Mouse (Mus musculus) MEL (cell line): ENCODE results near the gene Tmem102. TPM values are rescaled to one million over a fixed set of nuclear protein-coding genes. Genes with fewer than 3 reads are reported as not detected.
A peak's percentile ranks its signal among the peaks of the same experiment; 100 is the strongest.

ENCODE experiments used
- DNase-seq: peaks from one replicate; pipeline ENCODE4 v3.0.0; 2011; ENCODE audit warnings: low read depth, low spot score
- H3K27ac ChIP-seq: 2 replicates; pipeline ENCODE4 v1.5.1; 2012; ENCODE audit warnings: low read depth, mild to moderate bottlenecking, control low read depth, low read length, moderate library complexity; ENCODE audit not compliant: control insufficient read depth
- H3K27me3 ChIP-seq, 2 experiments: fragments of 150-350 bp in 1 of 2; sonication (generic) in 1 of 2; 2 replicates each; pipeline ENCODE4 v1.6.1; 2012; ENCODE audit warnings: low read length in 2 of 2, mild to moderate bottlenecking in 2 of 2, improper control_type of control experiment in 1 of 2, moderate library complexity in 1 of 2; ENCODE audit not compliant: insufficient read depth in 2 of 2, control insufficient read depth in 1 of 2
- H3K36me3 ChIP-seq, 2 experiments: 2 replicates each; pipeline ENCODE4 v1.6.1; 2012 to 2014; ENCODE audit warnings: low read length in 2 of 2, improper control_type of control experiment in 1 of 2, inconsistent platforms in 1 of 2, mild to moderate bottlenecking in 1 of 2; ENCODE audit not compliant: insufficient read depth in 2 of 2, control insufficient read depth in 1 of 2
- H3K4me1 ChIP-seq, 2 experiments: fragments of 150-350 bp in 1 of 2; sonication (generic) in 1 of 2; 2 replicates each; pipeline ENCODE4 v1.6.1; 2012; ENCODE audit warnings: low read length in 2 of 2, improper control_type of control experiment in 1 of 2, mild to moderate bottlenecking in 1 of 2; ENCODE audit not compliant: insufficient read depth in 2 of 2, control insufficient read depth in 1 of 2
- H3K4me3 ChIP-seq, 2 experiments: fragments of 150-350 bp in 1 of 2; sonication (generic) in 1 of 2; 2 replicates each; pipeline ENCODE4 v1.5.1; 2012; ENCODE audit warnings: low read depth in 2 of 2, low read length in 2 of 2, mild to moderate bottlenecking in 2 of 2, moderate library complexity in 2 of 2, control low read depth in 1 of 2, improper control_type of control experiment in 1 of 2; ENCODE audit not compliant: control insufficient read depth in 1 of 2, insufficient read depth in 1 of 2
- H3K79me2 ChIP-seq: 2 replicates; pipeline ENCODE4 v1.6.1; 2012; ENCODE audit warnings: mild to moderate bottlenecking, low read length, moderate library complexity; ENCODE audit not compliant: control insufficient read depth, poor library complexity, insufficient read depth
- H3K9ac ChIP-seq: 2 replicates; pipeline ENCODE4 v1.6.1; 2012; ENCODE audit warnings: low read depth, mild to moderate bottlenecking, control low read depth, low read length, moderate library complexity; ENCODE audit not compliant: control insufficient read depth, poor library complexity, severe bottlenecking
- H3K9me3 ChIP-seq: fragments of 150-350 bp; sonication (generic); replicated peaks from 2 replicates; pipeline ENCODE4 v1.6.1; 2012; ENCODE audit warnings: mild to moderate bottlenecking, low read length, improper control_type of control experiment, moderate library complexity; ENCODE audit not compliant: insufficient read depth
- BHLHE40 ChIP-seq: IDR thresholded peaks from 2 replicates; pipeline ENCODE4 v1.6.1; 2012; ENCODE audit warnings: low read depth, mild to moderate bottlenecking, inconsistent platforms, low read length, improper control_type of control experiment, borderline replicate concordance
- CHD1 ChIP-seq: IDR thresholded peaks from 2 replicates; pipeline ENCODE4 v1.6.1; 2012; ENCODE audit warnings: low read depth, mild to moderate bottlenecking, inconsistent platforms, low read length, improper control_type of control experiment
- CTCF ChIP-seq, 3 experiments: IDR thresholded peaks in 2 of 3; conservative IDR thresholded peaks in 1 of 3; 2 replicates each; pipeline ENCODE4 v1.5.1; 2011 to 2012; ENCODE audit warnings: low read length in 3 of 3, low read depth in 2 of 3, mild to moderate bottlenecking in 2 of 3, improper control_type of control experiment in 1 of 3, inconsistent platforms in 1 of 3, mixed read lengths in 1 of 3, moderate library complexity in 1 of 3; ENCODE audit not compliant: control insufficient read depth in 1 of 3, insufficient read depth in 1 of 3, poor library complexity in 1 of 3, severe bottlenecking in 1 of 3
- E2F4 ChIP-seq: IDR thresholded peaks from 2 replicates; pipeline ENCODE4 v1.6.1; 2011; ENCODE audit warnings: low read depth, low read length, improper control_type of control experiment, borderline replicate concordance
- ELF1 ChIP-seq: IDR thresholded peaks from 2 replicates; pipeline ENCODE4 v1.6.1; 2014; ENCODE audit warnings: low read depth, mild to moderate bottlenecking, inconsistent platforms, low read length, improper control_type of control experiment, moderate library complexity
- GABPA ChIP-seq: IDR thresholded peaks from 2 replicates; pipeline ENCODE4 v1.6.1; 2012; ENCODE audit warnings: low read depth, mild to moderate bottlenecking, inconsistent platforms, low read length, improper control_type of control experiment, moderate library complexity
- MAFK ChIP-seq: IDR thresholded peaks from 2 replicates; pipeline ENCODE4 v1.6.1; 2011; ENCODE audit warnings: low read depth, mild to moderate bottlenecking, low read length, improper control_type of control experiment, borderline replicate concordance
- MAX ChIP-seq: IDR thresholded peaks from 2 replicates; pipeline ENCODE4 v1.6.1; 2011; ENCODE audit warnings: low read length, improper control_type of control experiment
- MEF2A ChIP-seq: IDR thresholded peaks from 2 replicates; pipeline ENCODE4 v1.6.1; 2014; ENCODE audit warnings: low read depth, mild to moderate bottlenecking, inconsistent platforms, low read length, improper control_type of control experiment; ENCODE audit not compliant: poor library complexity, insufficient replicate concordance, severe bottlenecking; ENCODE audit errors: extremely low read depth
- MXI1 ChIP-seq: IDR thresholded peaks from 2 replicates; pipeline ENCODE4 v1.6.1; 2011; ENCODE audit warnings: mild to moderate bottlenecking, low read depth, low read length, improper control_type of control experiment
- MYC ChIP-seq: IDR thresholded peaks from 2 replicates; pipeline ENCODE4 v1.6.1; 2011; ENCODE audit warnings: low read depth, mild to moderate bottlenecking, low read length, improper control_type of control experiment, moderate library complexity
- NRF1 ChIP-seq: IDR thresholded peaks from 2 replicates; pipeline ENCODE4 v1.6.1; 2014; ENCODE audit warnings: low read depth, mild to moderate bottlenecking, inconsistent platforms, low read length, improper control_type of control experiment, moderate library complexity; ENCODE audit not compliant: poor library complexity, insufficient read depth, severe bottlenecking
- TBP ChIP-seq: IDR thresholded peaks from 2 replicates; pipeline ENCODE4 v1.8.0; 2011; ENCODE audit warnings: low read depth, low read length, improper control_type of control experiment
- TCF12 ChIP-seq: IDR thresholded peaks from 2 replicates; pipeline ENCODE4 v1.6.1; 2014; ENCODE audit warnings: low read depth, mild to moderate bottlenecking, inconsistent platforms, low read length, improper control_type of control experiment, moderate library complexity
- UBTF ChIP-seq: IDR thresholded peaks from 2 replicates; pipeline ENCODE4 v1.6.1; 2012; ENCODE audit warnings: low read depth, mild to moderate bottlenecking, inconsistent platforms, low read length, improper control_type of control experiment, moderate library complexity, borderline replicate concordance; ENCODE audit not compliant: insufficient read depth
- USF1 ChIP-seq: IDR thresholded peaks from 2 replicates; pipeline ENCODE4 v1.6.1; 2014; ENCODE audit warnings: low read depth, mild to moderate bottlenecking, inconsistent platforms, low read length, improper control_type of control experiment, moderate library complexity
- USF2 ChIP-seq, 2 experiments: IDR thresholded peaks; 2 replicates each; pipeline ENCODE4 v1.6.1; 2011 to 2012; ENCODE audit warnings: improper control_type of control experiment in 2 of 2, low read length in 2 of 2, borderline replicate concordance in 1 of 2, inconsistent platforms in 1 of 2, low read depth in 1 of 2, mild to moderate bottlenecking in 1 of 2; ENCODE audit not compliant: insufficient read depth in 1 of 2
- ZKSCAN1 ChIP-seq: IDR thresholded peaks from 2 replicates; pipeline ENCODE4 v1.6.1; 2012; ENCODE audit warnings: low read depth, mild to moderate bottlenecking, inconsistent platforms, low read length, improper control_type of control experiment, moderate library complexity
- ZMIZ1 ChIP-seq: IDR thresholded peaks from 2 replicates; pipeline ENCODE4 v1.6.1; 2012; ENCODE audit warnings: low read depth, mild to moderate bottlenecking, inconsistent platforms, low read length, improper control_type of control experiment, moderate library complexity
- ZNF384 ChIP-seq: IDR thresholded peaks from 2 replicates; pipeline ENCODE4 v1.6.1; 2012; ENCODE audit warnings: low read depth, mild to moderate bottlenecking, inconsistent platforms, low read length, improper control_type of control experiment
- polyA plus RNA-seq, 2 experiments: library from polyadenylated mRNA; stranded (reverse) in 1 of 2; unstranded in 1 of 2; fragments of >175 nt in 1 of 2; fragments of >200 nt in 1 of 2; gene quantifications; 2 replicates each; pipeline versions ENCODE4 v1.2.1 to v1.2.4; 2012; ENCODE audit warnings: low replicate concordance in 2 of 2, low read depth in 1 of 2; ENCODE audit not compliant: insufficient read length in 2 of 2, insufficient read depth in 1 of 2, missing spikeins in 1 of 2
- total RNA-seq: library from RNA; depleted of rRNA; stranded (reverse); fragments of 300-350 nt; gene quantifications from 2 replicates; pipeline ENCODE4 v1.2.3, GENCODE M21; 2012; rRNA removed

The Tmem102 gene
- total RNA-seq (0.29 and 0.31 TPM in 2 replicates), polyA plus RNA-seq (1 to 10 TPM in 1 of 2 experiments, not detected in 1; 2.4 TPM)

DNA sequence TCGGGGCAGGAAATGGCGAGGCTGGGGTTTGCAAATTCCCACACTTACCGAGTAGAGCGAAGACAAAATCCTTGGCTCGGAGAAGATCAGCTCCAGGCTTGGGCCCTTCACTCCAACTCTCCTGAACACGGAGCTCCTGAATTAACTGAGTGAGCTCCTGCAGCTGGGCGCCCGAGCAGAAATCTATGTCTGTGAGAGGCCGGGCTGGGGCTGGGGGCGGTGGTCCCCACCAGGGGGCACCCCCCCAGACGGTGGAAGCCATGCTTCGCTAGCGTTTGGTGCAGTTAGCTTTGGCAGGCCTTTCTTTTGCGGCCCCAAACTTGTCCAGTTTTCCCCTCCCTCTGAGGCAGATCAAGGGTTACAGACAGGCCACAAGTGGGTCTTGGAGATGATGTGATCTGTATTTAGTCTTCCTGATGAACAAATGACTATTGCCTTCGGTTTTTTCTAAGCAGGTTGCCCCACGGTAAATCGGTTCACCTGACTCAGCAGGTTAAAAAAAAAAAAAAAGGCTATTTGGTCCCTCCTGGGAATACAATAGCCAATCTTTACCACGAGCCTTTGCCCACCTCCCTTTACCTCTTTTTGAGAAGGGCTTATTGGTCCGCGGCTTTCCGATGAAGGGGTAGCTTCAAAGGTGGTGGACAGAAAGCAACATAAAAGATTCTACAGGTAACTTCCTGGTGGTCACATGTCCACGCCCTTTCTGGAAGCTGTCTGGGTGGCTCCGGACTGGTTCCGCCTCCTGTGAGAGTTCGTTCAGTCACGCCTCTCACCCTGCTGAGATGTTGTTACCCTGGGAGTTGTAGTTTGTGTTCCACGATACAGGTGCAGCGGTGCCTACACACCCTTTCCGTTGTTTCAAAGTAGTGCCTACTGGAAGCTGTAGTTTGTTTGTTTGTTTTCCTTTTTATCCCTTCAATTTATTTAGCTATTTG lies at the start of gene Tmem102:
Gene Tmem102 (minus strand): TSS at position 653 of the 938 bp plus-strand sequence.
- H3K36me3 ChIP-seq, result no peaks in the 10 kb centered on the region; a peak in 1 of 4 replicates
- no peak within 1 kb of the TSS for H3K27ac ChIP-seq
- peak within 1 kb of the TSS; percentile 70 to 89 for H3K4me3 ChIP-seq
- TF ChIP-seq MXI1 (no peak), CHD1 (no peak), ELF1 (no peak), TCF12 (no peak), TBP (no peak), ZMIZ1 (no peak), MEF2A (no peak), ZNF384 (no peak), MAFK (no peak), CTCF (IDR thresholded peaks at IDR 0.05 in 2 of 3, conservative IDR thresholded peaks at IDR 0.05 in 1 of 3; ENCODE audit: control insufficient read depth in 1 of 3, insufficient read depth in 1 of 3, low read depth in 2 of 3, low read length in 3 of 3, poor library complexity in 1 of 3, severe bottlenecking in 1 of 3) (peak in 1 of 3 experiments; percentile 16; a peak in 1 of 6 replicates), USF1 (0 out of 2 replicates have a peak, but pooled peaks have one; percentile 34), NRF1 (no peak)
- H3K9me3 ChIP-seq, result no peaks in the 10 kb centered on the region
- peaks cover 3 to 11% of the 10 kb centered on the region in 2 experiments; a peak in 3 of 4 replicates for H3K4me1 ChIP-seq
- DNase-seq, result no peak
- peaks cover 8% of the 10 kb centered on the region; the same call in 1 of the 2 replicates for H3K79me2 ChIP-seq
- peak within 1 kb of the TSS; percentile 78; the same call in 1 of the 2 replicates for H3K9ac ChIP-seq
- H3K27me3 ChIP-seq, result peaks cover 0 to under 1% of the 10 kb centered on the region in 2 experiments; a peak in 2 of 4 replicates

DNA sequence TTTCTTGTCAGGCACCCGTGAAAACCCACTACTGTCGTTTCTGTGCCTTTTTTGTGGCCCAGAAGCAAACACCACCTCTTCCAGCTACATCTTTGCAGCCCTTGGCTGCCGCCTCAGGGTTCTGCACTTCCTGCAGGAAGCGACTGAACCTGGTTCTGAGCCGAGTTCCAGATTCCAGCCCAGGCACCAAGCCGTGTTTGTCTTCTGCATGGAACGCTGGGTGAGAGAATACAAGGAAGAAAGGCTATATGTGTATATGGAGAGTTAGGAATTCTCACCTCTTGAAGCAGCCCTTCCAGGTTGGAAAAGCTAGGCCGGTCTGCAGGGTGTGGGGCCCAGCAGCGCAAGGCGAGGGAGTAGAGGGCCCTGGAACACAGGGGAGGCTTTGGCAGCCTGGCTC lies 49.3 kb upstream of the Tmem102 start:
- Histone ChIP-seq H3K27ac (peak overlapping the region; percentile 75), H3K9me3 (no peaks in the 10 kb centered on the region), H3K9ac (no peak overlapping the region), H3K4me1 (peaks cover 7 to 21% of the 10 kb centered on the region in 2 experiments; a peak in 3 of 4 replicates), H3K36me3 (peaks cover 0 to 12% of the 10 kb centered on the region in 2 experiments; a peak in 2 of 4 replicates), H3K27me3 (no peaks in the 10 kb centered on the region), H3K79me2 (no peaks in the 10 kb centered on the region), H3K4me3 (no peak overlapping the region)
- TF ChIP-seq ELF1 (no peak), MEF2A (no peak), E2F4 (no peak), GABPA (no peak), UBTF (no peak), MAX (no peak), BHLHE40 (no peak), MXI1 (no peak), USF1 (no peak), ZKSCAN1 (no peak), USF2 (IDR thresholded peaks at IDR 0.05; ENCODE audit: borderline replicate concordance in 1 of 2, insufficient read depth in 1 of 2, low read depth in 1 of 2, low read length in 2 of 2) (no peak), MYC (no peak)
- peak; percentile 43 for DNase-seq
